Comparison of ENCODE assay signal across 9 mouse cellular contexts in genomic region chr8:120542995-120543394, GRCm38 (mm10). TPM values are rescaled to one million over a fixed set of nuclear protein-coding genes. Genes with fewer than 3 reads are reported as not detected.
A peak's percentile ranks its signal among the peaks of the same experiment; 100 is the strongest.
DNase-seq lines count a peak whose midpoint lies in the region; ATAC-seq and TF ChIP-seq lines count a peak whose summit lies in the region.
"Had no signal": no experiment of that assay in that cellular context is flagged by ENCODE, and none has a peak within 500 bp of the region (broad histone marks: within the 10 kb centered on the region; RNA-seq: fewer than 3 reads in every experiment).

No protein-coding gene starts in this region.

- peak overlapping the region; percentile 69; the same call in 1 of the 2 replicates for H3K9ac ChIP-seq in heart, embryonic 13.5 days
- H3K9ac ChIP-seq in CH12.LX (ENCODE audit: insufficient read depth, low read depth) = no peak overlapping the region
- H3K9ac ChIP-seq in hindbrain, embryonic 12.5 days = peak overlapping the region; percentile 27; the same call in 1 of the 2 replicates

- 0 out of 2 replicates have a peak, but pooled peaks cover 2% of the 10 kb centered on the region for H3K36me3 ChIP-seq in heart, embryonic 13.5 days
- peaks cover 0 to 29% of the 10 kb centered on the region in 2 experiments for H3K36me3 ChIP-seq in CH12.LX (replicated peaks in 1 of 2; ENCODE audit: control insufficient read depth in 1 of 2, insufficient read depth in 1 of 2, low read length in 1 of 2)
- no peaks in the 10 kb centered on the region for H3K36me3 ChIP-seq in hindbrain, embryonic 12.5 days
- no peaks in the 10 kb centered on the region for H3K36me3 ChIP-seq in midbrain, embryonic 10.5 days

- no peak overlapping the region for H3K4me3 ChIP-seq in heart, embryonic 13.5 days
- H3K4me3 ChIP-seq in CH12.LX (replicated peaks in 1 of 3; ENCODE audit: low read depth in 2 of 3, low read length in 2 of 3, poor library complexity in 1 of 3) = no peak overlapping the region
- no peak overlapping the region for H3K4me3 ChIP-seq in hindbrain, embryonic 12.5 days
- H3K4me3 ChIP-seq in midbrain, embryonic 10.5 days = peak overlapping the region; percentile 23; the same call in 1 of the 2 replicates

- DNase-seq in heart, adult 9 months (ENCODE audit: low spot score in 2 of 2) = no peak
- no peak for DNase-seq in CH12.LX (ENCODE audit: extremely low read depth)
- no peak for DNase-seq in midbrain, embryonic 10.5 days (ENCODE audit: low spot score)
- no peak for DNase-seq in urinary bladder, adult 18-20 months (ENCODE audit: low spot score in 2 of 2)
- no peak for DNase-seq in cerebellum, postnatal 14 days
- no peak for DNase-seq in retina, postnatal 1 day

- no peak for TF ChIP-seq EP300 in CH12.LX (IDR thresholded peaks at IDR 0.05; ENCODE audit: low read length)

- no peaks in the 10 kb centered on the region for H3K27me3 ChIP-seq in heart, embryonic 13.5 days (replicated peaks)
- H3K27me3 ChIP-seq in CH12.LX (replicated peaks) = no peaks in the 10 kb centered on the region
- H3K27me3 ChIP-seq in hindbrain, embryonic 12.5 days = no peaks in the 10 kb centered on the region
- H3K27me3 ChIP-seq in midbrain, embryonic 10.5 days (ENCODE audit: low read depth, poor library complexity, severe bottlenecking) = peaks cover 37% of the 10 kb centered on the region

- in situ Hi-C loops in CH12.LX (cut with MboI; ENCODE audit: low pct_ligation_motif_present, low pct_unique_long_range_greater_than_20kb, low sequenced_read_pairs) = no loop called here

- peaks cover 95% of the 10 kb centered on the region for H3K79me2 ChIP-seq in CH12.LX (replicated peaks; ENCODE audit: control insufficient read depth, extremely low read depth, insufficient read depth, poor library complexity, severe bottlenecking)

- H3K4me2 ChIP-seq in heart, embryonic 13.5 days = peak overlapping the region; percentile 30
- peak overlapping the region; percentile 64; the same call in 1 of the 2 replicates for H3K4me2 ChIP-seq in CH12.LX (ENCODE audit: insufficient read depth, low read depth, poor library complexity, severe bottlenecking)
- peak overlapping the region; percentile 12 for H3K4me2 ChIP-seq in hindbrain, embryonic 12.5 days (replicated peaks)

- peaks cover 98% of the 10 kb centered on the region for H3K4me1 ChIP-seq in heart, embryonic 13.5 days
- peaks cover 50 to 89% of the 10 kb centered on the region in 2 experiments for H3K4me1 ChIP-seq in CH12.LX (ENCODE audit: control insufficient read depth in 1 of 2, insufficient read depth in 2 of 2)
- H3K4me1 ChIP-seq in hindbrain, embryonic 12.5 days = peaks cover 89% of the 10 kb centered on the region
- peaks cover 99% of the 10 kb centered on the region for H3K4me1 ChIP-seq in midbrain, embryonic 10.5 days

- no peak for TF ChIP-seq POLR2A in CH12.LX (IDR thresholded peaks at IDR 0.05; ENCODE audit: low read depth, low read length)

- TF ChIP-seq RAD21 in CH12.LX (IDR thresholded peaks at IDR 0.05; ENCODE audit: low read depth, low read length) = no peak

- dilution Hi-C loops in CH12.LX (cut with MboI; ENCODE audit: extremely low pct_ligation_motif_present, extremely low pct_unique_long_range_greater_than_20kb, low sequenced_read_pairs) = no loop called here

- H3K9me3 ChIP-seq in heart, embryonic 13.5 days = no peaks in the 10 kb centered on the region
- H3K9me3 ChIP-seq in CH12.LX (replicated peaks; ENCODE audit: low read length) = no peaks in the 10 kb centered on the region
- H3K9me3 ChIP-seq in hindbrain, embryonic 12.5 days (replicated peaks) = no peaks in the 10 kb centered on the region
- H3K9me3 ChIP-seq in midbrain, embryonic 10.5 days (replicated peaks) = no peaks in the 10 kb centered on the region

- 28% methylated on average over 13 of the region's 13 CpGs for WGBS in heart, embryonic 13.5 days
- 23% methylated on average over 13 of the region's 13 CpGs for WGBS in hindbrain, embryonic 12.5 days
- 34% methylated on average over 13 of the region's 13 CpGs for WGBS in midbrain, embryonic 10.5 days

- peak overlapping the region; percentile 88 for H3K27ac ChIP-seq in heart, embryonic 13.5 days (replicated peaks)
- 0 out of 2 replicates have a peak overlapping the region, but pooled peaks have one; percentile 5 for H3K27ac ChIP-seq in CH12.LX (ENCODE audit: insufficient read depth, low read depth)
- H3K27ac ChIP-seq in hindbrain, embryonic 12.5 days = peak overlapping the region; percentile 41; the same call in 1 of the 2 replicates
- peak overlapping the region; percentile 70 for H3K27ac ChIP-seq in midbrain, embryonic 10.5 days (replicated peaks)

- no peak for TF ChIP-seq CTCF in CH12.LX (conservative IDR thresholded peaks at IDR 0.05 in 1 of 2, IDR thresholded peaks at IDR 0.05 in 1 of 2; ENCODE audit: low read depth in 2 of 2, low read length in 2 of 2)

- ATAC-seq in heart, embryonic 13.5 days (ENCODE audit: extremely low read depth, insufficient number of reproducible peaks, low FRiP score, low TSS enrichment) = no peak
- no peak for ATAC-seq in hindbrain, embryonic 12.5 days (ENCODE audit: low FRiP score)
- ATAC-seq: lung, postnatal 0 days had no signal

TF ChIP-seq in CH12.LX, 34 proteins besides CTCF, POLR2A, EP300 and RAD21:
- TF ChIP-seq BHLHE40 (IDR thresholded peaks at IDR 0.05; ENCODE audit: low read depth, low read length) (0 out of 2 replicates have a peak, but pooled peaks have one; percentile 31), NELFE (IDR thresholded peaks at IDR 0.05; ENCODE audit: low read depth, low read length) (no peak), ETS1 (conservative IDR thresholded peaks at IDR 0.05; ENCODE audit: low read depth, low read length) (no peak)

RNA-seq across cellular contexts. Expression of gene Gins2, which starts 46.1 kb away (rescaled TPM):
- 79.8 and 80.4 TPM in 2 replicates for polyA plus RNA-seq in heart, embryonic 13.5 days (2015; fragmentation: Nextera tagmentation; extraction: Ambion mirVana)
- total RNA-seq in CH12.LX (2012; rRNA removed) (61.2 and 68.4 TPM in 2 replicates), CH12.LX (2014; rRNA removed) (50.0 TPM in 2 replicates)
- 127 and 129 TPM in 2 replicates for polyA plus RNA-seq in CH12.LX (2012; ENCODE audit: insufficient read length, low read depth)
- polyA plus RNA-seq in hindbrain, embryonic 12.5 days (2016; fragmentation: Nextera tagmentation; extraction: Ambion mirVana) = 49.6 and 65.3 TPM in 2 replicates
- 162 and 192 TPM in 2 replicates for polyA plus RNA-seq in midbrain, embryonic 10.5 days (2016; fragmentation: Nextera tagmentation; extraction: Ambion mirVana)

Comparison
In these comparisons a context has a peak if more than half of its experiments do, and no peak if none do; other contexts are left out.
1. H3K27ac ChIP-seq: peak in every context shown above with its lines; median percentile 88 in heart, embryonic 13.5 days; 70 in midbrain, embryonic 10.5 days; 41 in hindbrain, embryonic 12.5 days; 5 in CH12.LX.
2. H3K4me2 ChIP-seq: peak in every context shown above with its lines; median percentile 64 in CH12.LX; 30 in heart, embryonic 13.5 days; 12 in hindbrain, embryonic 12.5 days.